Mouse (Mus musculus): ENCODE measurements around the gene Itpkb.

The Itpkb gene

DNA sequence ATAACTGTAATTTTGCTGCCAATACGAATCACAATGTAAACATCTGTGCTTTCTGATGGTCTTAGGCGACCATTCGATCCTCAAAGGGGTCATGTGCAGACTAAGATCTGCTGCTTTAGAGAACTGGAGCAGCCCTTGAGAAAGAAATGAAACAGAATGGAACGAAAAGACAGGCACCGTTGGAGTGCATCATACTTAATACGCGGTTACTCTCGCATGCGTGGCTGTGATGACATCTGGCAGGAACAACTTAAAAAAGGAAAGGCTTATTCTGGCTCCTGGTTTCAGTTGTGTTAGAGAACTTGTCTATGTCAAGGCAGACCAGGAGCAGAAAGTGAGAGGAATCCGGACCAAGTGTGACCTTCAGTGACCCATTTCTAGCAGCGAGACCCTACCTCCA, 15.6 kb upstream of the Itpkb start:
- DNase-seq (ENCODE audit: low read depth, low spot score) = peak; percentile 9

- DNase-seq (ENCODE audit: low read depth, low spot score) = no peak
These were observed 15.2 kb upstream of the Itpkb start for GRCm38 (mm10) chr1:180315127-180315526.

- DNase-seq (ENCODE audit: low read depth, low spot score) = no peak
These were observed 12.8 kb upstream of the Itpkb start for GRCm38 (mm10) chr1:180317450-180317849.

GRCm38 (mm10) chr1:180318407-180318806, 11.9 kb upstream of the Itpkb start:
- DNase-seq (ENCODE audit: low read depth, low spot score) = no peak

GRCm38 (mm10) chr1:180319895-180320294, 10.4 kb upstream of the Itpkb start:
- no peak for DNase-seq (ENCODE audit: low read depth, low spot score)

DNA sequence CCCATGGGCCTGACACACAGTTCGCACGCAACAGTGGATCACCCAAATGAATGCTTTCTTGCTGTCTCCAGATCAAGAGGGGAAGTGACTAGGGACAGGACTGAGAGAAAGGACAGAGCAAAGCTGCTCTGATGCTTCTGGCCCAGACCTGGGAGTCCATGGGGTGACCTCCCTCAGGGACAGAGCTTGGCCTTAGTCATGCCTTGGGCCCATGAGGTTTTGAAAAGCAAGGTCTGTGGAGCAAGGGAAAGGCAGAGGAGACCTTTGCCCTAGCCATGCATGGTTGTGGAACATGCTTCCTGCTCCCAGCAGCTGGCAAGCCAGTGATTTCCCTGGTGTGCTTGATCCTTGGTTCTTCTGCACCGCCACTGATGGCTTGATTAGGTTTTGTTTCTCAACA, 7.4 kb upstream of the Itpkb start:
- DNase-seq (ENCODE audit: low read depth, low spot score) = no peak

DNA sequence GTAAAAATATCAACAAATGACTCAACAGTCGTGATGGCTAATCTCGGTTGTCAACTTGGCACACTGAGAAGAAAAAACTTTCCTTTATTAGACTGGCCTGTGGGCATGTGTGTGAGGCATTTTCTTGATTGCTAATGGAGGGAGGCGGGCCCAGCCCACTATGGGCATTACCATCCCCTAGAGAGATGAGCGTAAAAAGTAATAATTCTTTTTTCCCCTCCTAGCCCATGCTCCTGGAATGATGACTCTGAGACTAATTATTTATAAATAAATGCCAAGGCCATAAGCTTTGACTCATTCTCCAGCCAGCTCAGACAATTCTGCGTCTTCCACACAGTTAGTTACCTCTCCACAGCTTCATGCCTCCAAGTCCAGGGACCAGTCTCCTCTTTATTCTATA, 6.8 kb upstream of the Itpkb start:
- no peak for DNase-seq (ENCODE audit: low read depth, low spot score)

DNA sequence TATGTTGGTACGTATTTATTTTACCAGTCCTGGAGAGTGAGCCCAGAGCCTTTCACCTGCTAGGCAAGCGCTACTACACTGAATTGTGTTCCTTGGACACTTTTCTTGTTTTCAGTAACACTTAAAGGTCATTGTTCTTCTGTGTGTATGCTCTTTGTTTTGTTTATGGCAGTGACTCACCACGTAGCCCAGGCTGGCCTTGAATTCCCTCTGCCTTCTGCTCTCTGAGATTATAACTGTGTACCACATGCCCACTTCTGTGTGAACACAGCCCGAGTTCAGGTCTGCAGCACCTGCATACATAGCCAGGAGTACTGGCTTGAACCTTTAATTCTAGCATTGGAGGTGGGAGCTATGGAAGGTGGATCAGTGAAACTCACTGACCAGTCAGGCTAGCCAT, 6.0 kb upstream of the Itpkb start:
- no peak for DNase-seq (ENCODE audit: low read depth, low spot score)

GRCm38 (mm10) chr1:180328794-180329665, 1.3 kb upstream of the Itpkb start:
- peak; percentile 42 for DNase-seq (ENCODE audit: low read depth, low spot score)

DNA sequence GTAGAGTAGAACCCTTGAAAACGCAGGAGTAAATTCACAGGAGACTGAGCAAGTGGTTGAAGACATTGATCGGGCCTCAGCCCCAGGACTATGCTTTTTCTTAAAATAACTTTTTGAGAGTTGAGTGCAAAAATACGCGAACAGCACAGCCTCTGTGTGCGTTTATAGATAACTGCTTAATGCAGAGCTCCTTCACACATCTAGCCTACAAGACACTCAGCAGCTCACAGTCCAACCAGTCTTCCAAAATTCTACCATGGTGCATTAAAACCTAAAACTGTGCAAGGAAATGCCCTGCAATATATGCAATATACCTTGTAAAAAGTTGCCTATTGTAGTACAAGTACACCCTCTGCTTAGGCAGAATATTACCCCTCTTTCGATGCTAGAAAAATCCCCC, 579 bp upstream of the Itpkb start:
- DNase-seq (ENCODE audit: low read depth, low spot score) = no peak

DNA sequence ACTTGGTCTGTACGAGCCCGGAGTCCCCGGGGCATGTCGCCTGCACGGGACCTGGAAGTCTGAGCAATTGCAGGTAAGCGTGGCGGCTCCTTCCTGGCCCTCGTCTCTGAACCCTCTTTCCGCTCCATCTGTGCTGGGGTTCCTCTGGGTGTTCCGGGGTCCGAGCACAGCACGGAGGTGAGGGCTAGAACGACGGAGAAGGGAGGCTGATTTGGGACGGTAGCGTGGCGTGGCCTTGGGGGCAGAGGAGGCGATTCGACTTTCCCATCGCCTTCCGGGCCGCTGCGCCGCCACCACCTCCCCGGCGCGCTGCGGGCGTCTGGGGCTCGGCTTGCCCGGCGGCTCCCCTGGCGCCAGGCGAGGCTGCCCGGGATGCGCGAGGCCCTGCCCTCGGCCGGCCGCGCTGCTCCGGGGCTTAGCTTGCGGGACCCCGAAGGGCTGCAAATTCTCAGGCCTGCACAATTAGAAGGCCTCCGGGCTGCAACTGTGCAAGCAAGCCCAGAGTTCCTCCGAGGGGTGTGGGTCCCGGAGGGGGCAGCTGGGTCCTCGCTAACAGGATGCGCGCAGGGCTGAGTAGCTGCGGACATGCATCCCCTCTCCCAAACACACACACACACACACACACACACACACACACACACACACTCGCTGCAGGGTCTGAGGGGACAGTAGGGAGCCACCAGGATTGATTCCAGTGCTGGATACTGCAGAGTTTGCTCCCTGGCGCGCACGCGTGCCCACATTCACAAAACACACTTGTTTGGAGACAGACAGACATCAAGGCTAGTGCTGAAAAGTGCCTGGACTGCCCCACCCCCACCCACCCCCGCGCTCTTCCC, 641 bp downstream of the Itpkb start:
- peak; percentile 39 for DNase-seq (ENCODE audit: low read depth, low spot score)

DNA sequence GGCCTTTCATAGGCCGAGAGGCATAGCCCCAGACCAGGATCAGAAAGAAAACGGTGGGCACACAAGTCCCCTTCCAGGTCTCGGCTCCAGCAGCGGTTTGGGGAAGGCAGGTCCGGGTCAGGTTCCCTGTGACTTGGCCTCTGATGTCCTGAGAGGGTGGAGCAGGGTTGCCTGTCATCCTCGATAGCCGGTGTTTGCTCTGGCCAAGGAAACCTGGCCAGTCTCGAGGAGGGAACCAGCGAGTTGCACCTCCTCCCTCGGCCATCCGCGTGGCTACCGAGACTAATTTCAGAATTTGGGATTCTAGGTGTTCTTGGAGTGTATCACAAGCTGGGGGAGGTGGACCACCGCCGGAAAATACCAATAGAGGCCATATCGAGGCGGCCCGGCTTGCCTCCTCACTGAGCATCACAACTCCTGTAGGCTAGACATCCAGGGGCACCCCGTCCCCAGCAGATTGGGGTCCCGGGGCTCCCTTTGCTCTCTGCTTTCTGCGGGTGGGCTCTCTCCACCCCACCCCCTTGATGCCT, 1.3 kb downstream of the Itpkb start:
- peak; percentile 65 for DNase-seq (ENCODE audit: low read depth, low spot score)

DNA sequence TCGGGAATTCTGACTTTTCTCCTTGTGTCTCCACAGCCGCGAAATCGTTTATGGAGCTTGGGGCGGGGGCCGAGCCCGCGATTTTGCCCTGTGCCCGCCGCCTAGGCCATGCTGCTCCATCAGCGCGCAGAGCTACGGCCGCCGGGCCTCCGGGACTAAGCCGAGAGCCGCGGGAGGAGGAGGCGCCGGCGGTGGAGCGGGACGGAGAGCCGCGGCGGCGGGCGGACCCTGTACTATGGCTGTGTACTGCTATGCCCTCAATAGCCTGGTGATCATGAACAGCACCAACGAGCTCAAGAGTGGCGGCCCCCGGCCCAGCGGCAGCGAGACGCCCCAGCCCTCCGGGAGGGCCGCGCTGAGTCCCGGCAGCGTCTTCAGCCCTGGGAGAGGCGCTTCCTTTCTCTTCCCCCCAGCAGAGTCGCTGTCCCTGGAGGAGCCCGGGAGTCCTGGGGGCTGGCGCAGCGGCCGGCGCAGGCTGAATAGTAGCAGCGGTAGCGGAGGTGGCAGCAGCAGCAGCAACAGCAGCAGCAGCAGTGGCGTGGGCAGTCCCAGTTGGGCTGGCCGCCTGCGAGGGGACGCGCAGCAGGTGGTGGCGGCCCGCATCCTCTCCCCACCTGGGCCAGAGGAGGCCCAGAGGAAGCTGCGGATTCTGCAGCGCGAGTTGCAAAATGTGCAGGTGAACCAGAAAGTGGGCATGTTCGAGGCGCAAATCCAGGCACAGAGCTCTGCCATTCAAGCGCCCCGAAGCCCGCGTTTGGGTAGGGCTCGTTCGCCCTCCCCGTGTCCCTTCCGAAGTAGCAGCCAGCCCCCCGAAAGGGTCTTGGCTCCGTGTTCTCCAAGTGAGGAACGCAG, 2.0 kb downstream of the Itpkb start:
- peak; percentile 75 for DNase-seq (ENCODE audit: low read depth, low spot score)

DNA sequence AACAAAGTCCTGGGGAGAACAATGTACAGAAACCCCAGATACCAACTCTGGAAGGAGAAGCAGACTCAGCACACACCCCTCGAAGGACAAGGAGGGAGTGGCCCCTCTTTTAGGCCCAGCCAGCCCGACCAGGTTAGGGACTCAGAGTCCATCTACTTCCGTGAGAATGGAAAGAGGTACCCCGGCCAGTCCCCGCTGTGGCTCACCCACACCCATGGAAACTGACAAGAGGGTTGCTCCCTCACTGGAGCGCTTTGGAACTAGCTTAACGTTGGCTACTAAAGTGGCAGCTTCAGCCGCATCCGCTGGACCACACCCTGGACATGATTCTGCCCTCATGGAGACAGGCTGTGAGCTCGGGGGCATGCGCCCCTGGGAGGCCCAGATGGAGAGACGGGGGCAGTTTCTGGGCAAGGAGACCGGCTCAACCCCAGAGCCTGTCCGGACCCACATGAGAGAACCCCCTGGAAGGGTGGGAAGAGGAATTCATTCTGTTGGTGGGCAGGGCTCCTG, 2.7 kb downstream of the Itpkb start:
- DNase-seq (ENCODE audit: low read depth, low spot score) = no peak

DNA sequence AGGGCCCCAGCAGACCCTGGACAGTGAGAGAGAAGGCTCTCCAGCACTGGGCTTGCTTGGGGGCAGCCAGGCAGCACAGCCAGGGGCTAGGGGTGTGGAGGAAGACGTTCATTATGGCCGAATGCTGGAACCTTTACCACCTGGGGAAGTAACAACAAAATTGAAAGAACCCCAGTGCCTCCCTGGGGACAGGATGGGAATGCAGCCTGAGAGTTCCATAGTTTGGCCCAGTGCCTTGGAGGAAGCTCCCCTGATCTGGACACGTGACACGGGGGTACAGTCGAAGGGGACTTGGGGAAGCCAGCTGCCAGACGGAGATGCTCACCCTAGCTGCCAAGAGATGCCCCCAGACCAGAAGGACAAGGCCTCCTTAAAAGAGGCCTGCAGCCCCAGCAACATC, 3.3 kb downstream of the Itpkb start:
- DNase-seq (ENCODE audit: low read depth, low spot score) = no peak

DNA sequence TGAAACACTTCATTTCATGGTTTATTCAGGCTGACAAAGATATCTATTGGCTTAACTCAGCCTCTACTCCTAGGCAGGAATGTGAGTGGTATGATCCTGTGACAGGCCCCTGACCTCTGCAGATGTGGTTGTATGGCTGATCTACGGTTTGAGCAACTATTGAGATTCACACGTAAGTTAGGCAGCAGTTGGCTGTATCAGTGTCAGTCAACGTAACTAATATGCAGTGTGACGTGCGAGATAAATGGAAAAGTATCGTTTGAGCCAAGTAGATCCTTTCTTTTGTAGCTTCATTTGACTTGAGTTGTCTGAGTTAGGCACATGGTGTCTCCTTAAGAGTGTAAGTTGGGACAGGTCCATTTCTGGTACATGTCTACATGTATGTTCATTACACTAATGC, 4.3 kb downstream of the Itpkb start:
- no peak for DNase-seq (ENCODE audit: low read depth, low spot score)

- no peak for DNase-seq (ENCODE audit: low read depth, low spot score)
These were observed 5.5 kb downstream of the Itpkb start for GRCm38 (mm10) chr1:180335513-180336375.

- DNase-seq (ENCODE audit: low read depth, low spot score) = no peak
These were observed 8.1 kb downstream of the Itpkb start for GRCm38 (mm10) chr1:180338358-180338757.

GRCm38 (mm10) chr1:180339143-180339542, 8.9 kb downstream of the Itpkb start:
- no peak for DNase-seq (ENCODE audit: low read depth, low spot score)

GRCm38 (mm10) chr1:180342944-180343343, 12.7 kb downstream of the Itpkb start:
- no peak for DNase-seq (ENCODE audit: low read depth, low spot score)

All from brain, adult 2 months (tissue).